Mouse (Mus musculus) kidney, postnatal 14 days (tissue): ENCODE data around the gene Ppp1r12c.

ENCODE experiments used
- DNase-seq: peaks from one replicate; pipeline ENCODE4 v3.0.0; 2022; ENCODE audit warnings: mixed read lengths

The Ppp1r12c gene

GRCm38 (mm10) chr7:4491308-4491707, 10.2 kb downstream of the Ppp1r12c start:
- DNase-seq, result peak; percentile 55

DNA sequence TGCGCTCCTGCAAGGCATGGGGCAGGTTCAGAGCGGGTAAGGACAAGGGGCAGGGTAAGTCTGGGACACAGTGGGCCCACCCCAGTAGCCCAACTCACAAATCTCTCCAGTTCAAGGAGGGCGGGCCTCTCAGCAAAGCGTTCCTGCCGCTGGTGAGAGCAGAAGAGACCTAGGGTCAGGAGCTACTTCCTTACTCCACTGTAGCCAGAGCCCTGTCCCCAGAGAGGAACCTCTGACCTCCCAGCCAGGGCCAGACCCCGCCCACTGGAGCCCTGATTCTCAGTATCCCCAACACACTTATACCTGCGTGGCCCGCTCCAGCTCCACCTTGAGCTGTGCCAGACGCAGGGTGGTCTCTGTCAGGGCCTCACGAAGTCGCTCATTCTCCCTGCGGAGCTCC, 19.2 kb downstream of the Ppp1r12c start:
- no peak for DNase-seq

- DNase-seq, result peak; percentile 57
These were observed 21.8 kb downstream of the Ppp1r12c start for GRCm38 (mm10) chr7:4479674-4480073.

GRCm38 (mm10) chr7:4478796-4479291, 22.6 kb downstream of the Ppp1r12c start:
- no peak for DNase-seq

- peak; percentile 90 for DNase-seq
These were observed 23.3 kb downstream of the Ppp1r12c start for GRCm38 (mm10) chr7:4478021-4478795.

GRCm38 (mm10) chr7:4473940-4474339, 27.5 kb downstream of the Ppp1r12c start:
- no peak for DNase-seq

DNA sequence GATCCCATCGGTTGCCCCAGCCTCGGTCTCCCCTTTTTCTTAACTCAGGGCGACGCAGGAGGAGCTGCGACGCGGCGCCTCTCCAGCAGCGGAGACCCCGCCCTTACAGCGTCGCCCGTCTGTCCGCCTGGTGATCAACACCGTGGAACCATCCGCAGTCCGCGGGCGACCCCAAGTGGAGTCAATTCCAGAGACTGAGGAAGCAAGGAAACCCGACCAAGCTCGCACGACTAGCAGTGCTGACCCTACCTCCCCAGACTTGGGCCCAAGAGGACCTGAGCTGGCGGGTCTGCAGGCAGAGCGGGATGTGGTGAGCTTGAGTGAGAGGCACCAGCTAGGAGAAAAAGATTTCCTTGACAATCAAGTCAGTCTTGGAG, 30.3 kb downstream of the Ppp1r12c start:
- DNase-seq, result peak; percentile 90

GRCm38 (mm10) chr7:4470275-4471178, 31.0 kb downstream of the Ppp1r12c start:
- peak; percentile 83 for DNase-seq

GRCm38 (mm10) chr7:4467801-4468200, 33.7 kb downstream of the Ppp1r12c start:
- DNase-seq, result no peak

DNA sequence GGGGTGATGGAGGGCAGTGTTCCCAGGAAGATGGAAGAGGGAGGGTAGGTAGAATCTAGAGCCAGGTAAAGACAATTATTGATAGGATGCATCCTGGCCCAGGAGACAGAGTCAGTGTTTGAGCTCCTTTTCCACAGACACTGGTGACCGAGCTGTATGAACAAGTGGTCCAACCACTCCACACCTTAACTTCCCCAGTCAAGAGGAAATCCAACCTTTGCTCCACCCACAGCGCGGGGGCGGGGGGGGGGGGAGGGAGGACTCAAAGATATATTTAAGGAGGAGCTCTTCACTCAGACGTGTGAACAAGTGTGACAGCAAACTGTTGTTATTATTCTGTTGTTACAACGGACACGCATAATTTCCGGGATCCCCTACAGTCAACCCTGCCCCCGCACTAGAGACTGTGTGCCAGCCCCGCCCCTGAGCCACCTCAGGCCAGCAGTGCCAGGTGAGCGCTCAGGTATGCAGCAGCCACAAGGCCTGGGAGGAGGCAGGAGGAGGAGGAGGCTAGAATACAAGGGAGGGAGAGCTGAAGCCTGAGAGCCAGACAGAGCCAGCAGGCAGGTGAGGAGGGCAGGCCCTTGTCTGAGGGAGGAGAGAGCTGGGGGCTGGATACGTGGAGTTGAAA, 37.2 kb downstream of the Ppp1r12c start:
- peak; percentile 78 for DNase-seq

- DNase-seq, result no peak
These were observed 40.7 kb downstream of the Ppp1r12c start, which contains the start of gene Eps8l1 for GRCm38 (mm10) chr7:4460576-4461434. Gene Eps8l1, plus strand, starts transcription at chr7:4460674.

DNA sequence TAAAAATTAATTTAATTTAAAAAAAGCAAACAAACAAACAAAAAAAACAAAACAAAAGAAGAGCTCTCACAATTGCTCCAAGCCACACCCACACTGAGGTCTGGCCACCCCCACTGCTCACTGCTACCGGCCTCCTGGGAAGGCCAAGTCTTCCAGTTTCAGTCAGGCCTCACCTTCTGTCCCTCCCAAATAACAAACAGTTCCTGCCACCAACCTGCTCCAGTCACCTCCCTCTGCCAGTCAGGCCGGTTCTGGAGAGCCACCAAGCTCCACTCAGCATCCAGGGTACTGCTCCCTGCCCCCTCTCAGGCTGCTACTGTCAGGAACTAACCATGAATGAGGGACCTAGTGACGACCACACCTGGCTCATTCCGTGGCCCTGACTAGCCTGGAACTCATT, 48.8 kb downstream of the Ppp1r12c start:
- DNase-seq, result no peak

GRCm38 (mm10) chr7:4449211-4449610, 52.3 kb downstream of the Ppp1r12c start:
- no peak for DNase-seq

GRCm38 (mm10) chr7:4448439-4448838, 53.0 kb downstream of the Ppp1r12c start:
- DNase-seq, result no peak

GRCm38 (mm10) chr7:4447138-4447537, 54.3 kb downstream of the Ppp1r12c start:
- no peak for DNase-seq

DNA sequence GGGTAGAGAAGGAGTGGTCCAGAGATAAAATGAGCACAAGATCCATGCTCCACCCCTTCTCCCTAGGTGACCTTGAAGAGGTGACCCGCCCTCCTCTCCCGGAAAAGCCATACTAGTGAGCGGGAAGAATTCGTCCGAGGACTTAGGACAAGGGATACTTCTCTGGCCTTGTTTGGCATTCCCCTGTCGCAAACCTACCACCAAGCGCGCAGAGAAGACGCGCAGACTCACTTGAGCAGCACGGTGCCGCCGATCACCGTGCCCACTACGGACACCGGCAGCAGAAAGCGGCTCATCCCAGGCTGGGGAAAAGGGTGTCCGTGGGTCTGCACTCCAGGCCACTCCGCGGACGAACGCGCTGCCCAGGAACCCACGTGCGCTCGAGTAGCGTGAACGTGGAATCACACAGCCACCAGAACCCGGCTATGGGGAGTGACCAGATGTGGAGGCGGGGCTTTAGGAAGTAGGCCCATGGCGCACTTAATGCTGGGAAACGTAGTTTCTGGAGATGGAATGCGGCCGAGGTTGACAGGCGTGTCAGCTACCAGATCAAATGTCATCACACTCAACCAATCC, 56.2 kb downstream of the Ppp1r12c start, which contains the start of gene Rdh13:
Gene Rdh13, minus strand, starts transcription at position 434 of the 576 bp plus-strand sequence.
- DNase-seq, result peak; percentile 93

DNA sequence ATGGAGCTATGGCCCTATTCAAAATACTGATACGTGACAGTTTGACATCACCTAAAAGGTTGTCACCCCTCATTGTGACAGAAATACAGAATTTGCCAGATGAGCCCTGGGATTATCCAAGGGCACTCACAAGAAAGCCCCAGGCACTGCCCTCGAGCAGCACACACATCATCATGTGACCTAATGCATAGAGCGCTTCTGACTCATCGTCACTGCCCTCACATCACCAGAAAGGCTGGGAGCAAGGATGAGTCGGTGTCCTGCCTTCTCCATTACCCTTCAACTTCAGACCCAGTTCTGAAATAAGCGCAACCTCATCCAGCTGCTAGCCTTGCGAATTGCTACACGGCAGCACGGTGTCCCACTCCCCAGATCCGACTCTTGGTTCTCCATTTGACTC, 60.9 kb downstream of the Ppp1r12c start:
- DNase-seq, result no peak

DNA sequence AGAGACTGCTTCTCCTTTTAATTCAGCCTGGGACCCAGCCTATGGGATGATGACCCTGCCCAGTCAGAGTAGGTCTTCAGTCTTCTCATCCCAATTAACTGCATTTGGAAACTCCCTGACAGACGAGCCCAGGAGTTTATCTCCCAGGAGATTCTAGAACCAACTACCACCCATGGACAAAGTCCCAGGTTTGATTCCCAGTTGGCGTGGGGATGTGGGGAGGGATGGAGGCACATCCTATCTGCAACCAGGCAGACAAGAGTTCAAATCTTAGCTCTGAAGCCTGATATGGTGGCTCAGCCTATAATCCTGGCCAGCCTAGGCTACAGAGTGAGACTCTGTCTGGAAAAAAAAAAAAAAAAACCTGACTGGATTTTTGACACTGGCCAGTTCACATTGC, 63.8 kb downstream of the Ppp1r12c start:
- DNase-seq, result no peak

DNA sequence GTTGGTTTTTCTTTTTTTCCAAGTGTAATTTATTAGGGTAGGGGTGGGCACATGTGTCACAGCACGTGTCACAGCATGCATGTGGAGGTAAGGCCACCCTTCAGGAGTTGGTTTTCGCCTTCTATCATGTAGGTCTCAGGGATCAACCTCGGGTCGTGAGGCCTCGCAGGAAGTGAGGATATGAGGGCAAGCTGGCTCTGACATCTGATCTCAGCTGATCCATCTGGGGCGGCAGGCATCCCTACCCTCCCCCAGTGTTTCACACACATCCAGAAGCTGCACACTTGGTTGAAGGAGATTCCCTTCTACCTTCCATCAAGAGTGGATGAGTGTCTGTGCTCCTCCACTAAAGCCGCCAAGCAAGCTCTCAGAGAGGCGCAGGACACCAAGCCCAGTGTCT, 69.5 kb downstream of the Ppp1r12c start:
- no peak for DNase-seq

GRCm38 (mm10) chr7:4431548-4431947, 69.9 kb downstream of the Ppp1r12c start:
- peak; percentile 81 for DNase-seq
